8 mouse cellular contexts compared by ENCODE assay signal in genomic region chr5:140829081-140829910, GRCm38 (mm10). TPM values are rescaled to one million over a fixed set of nuclear protein-coding genes. Genes with fewer than 3 reads are reported as not detected.
A peak's percentile ranks its signal among the peaks of the same experiment; 100 is the strongest.
DNase-seq lines count a peak whose midpoint lies in the region; ATAC-seq and TF ChIP-seq lines count a peak whose summit lies in the region.

No protein-coding gene starts in this region.

- peak; percentile 5; the same call in 1 of the 2 replicates for ATAC-seq in lung, embryonic 14.5 days (ENCODE audit: insufficient read depth)

- H3K4me1 ChIP-seq in lung, embryonic 14.5 days (ENCODE audit: insufficient read depth) = peaks cover 13% of the 10 kb centered on the region
- peaks cover 37% of the 10 kb centered on the region for H3K4me1 ChIP-seq in embryonic facial prominence, embryonic 10.5 days

- no peaks in the 10 kb centered on the region for H3K36me3 ChIP-seq in lung, embryonic 14.5 days (ENCODE audit: insufficient read depth)
- peaks cover 16% of the 10 kb centered on the region for H3K36me3 ChIP-seq in embryonic facial prominence, embryonic 10.5 days (replicated peaks)

- peak overlapping the region; percentile 81 for H3K27ac ChIP-seq in lung, embryonic 14.5 days (ENCODE audit: low read depth)
- H3K27ac ChIP-seq in embryonic facial prominence, embryonic 10.5 days (replicated peaks) = peak overlapping the region; percentile 92

- H3K4me3 ChIP-seq in lung, embryonic 14.5 days (ENCODE audit: low read depth, low read length) = peak overlapping the region; percentile 87
- peak overlapping the region; percentile 84 for H3K4me3 ChIP-seq in embryonic facial prominence, embryonic 10.5 days

- H3K4me2 ChIP-seq in lung, embryonic 14.5 days = peak overlapping the region; percentile 93

- no peaks in the 10 kb centered on the region for H3K27me3 ChIP-seq in lung, embryonic 14.5 days (ENCODE audit: insufficient read depth, low read length)
- no peaks in the 10 kb centered on the region for H3K27me3 ChIP-seq in embryonic facial prominence, embryonic 10.5 days (replicated peaks; ENCODE audit: low read depth, poor library complexity, severe bottlenecking)

- H3K9ac ChIP-seq in lung, embryonic 14.5 days = peak overlapping the region; percentile 83

- peak; percentile 65 for DNase-seq in lung, embryonic 14.5 days
- no peak for DNase-seq in lung, postnatal 4 days
- no peak for DNase-seq in embryonic facial prominence, embryonic 10.5 days (ENCODE audit: low spot score)
- DNase-seq in induced T-regulatory cell, adult 2 months (ENCODE audit: low read depth) = peak; percentile 9
- peak; percentile 59 for DNase-seq in lung, postnatal 10 days
- DNase-seq in ovary, adult 18-20 months (ENCODE audit: low spot score) = no peak
- no peak for DNase-seq in Muller cell, postnatal 12 days (ENCODE audit: inconsistent ontology term)
- DNase-seq in cerebellum, adult 11-12 months = no peak

- 32% methylated on average over 18 of the region's 18 CpGs for WGBS in lung, embryonic 14.5 days
- WGBS in embryonic facial prominence, embryonic 10.5 days = 39% methylated on average over 18 of the region's 18 CpGs

- no peaks in the 10 kb centered on the region for H3K9me3 ChIP-seq in lung, embryonic 14.5 days (ENCODE audit: low read depth, low read length)
- H3K9me3 ChIP-seq in embryonic facial prominence, embryonic 10.5 days = no peaks in the 10 kb centered on the region

- peak; percentile 26; the same call in 1 of the 2 replicates for TF ChIP-seq CTCF in lung, embryonic 14.5 days (IDR thresholded peaks at IDR 0.05; ENCODE audit: low read depth)

RNA-seq across cellular contexts. Expression of gene Gna12, which starts 0.9 kb away (rescaled TPM):
- 63.0 and 77.1 TPM in 2 replicates for polyA plus RNA-seq in lung, embryonic 14.5 days (2014; fragmentation: Nextera tagmentation; extraction: Ambion mirVana)
- polyA plus RNA-seq in embryonic facial prominence, embryonic 10.5 days (2016; fragmentation: Nextera tagmentation; extraction: Ambion mirVana) = 11.4 and 14.1 TPM in 2 replicates

Comparison
In these comparisons a context has a peak if more than half of its experiments do, and no peak if none do; other contexts are left out.
1. DNase-seq: peak in lung, embryonic 14.5 days (single experiment), induced T-regulatory cell, adult 2 months (single experiment) and lung, postnatal 10 days (single experiment); none in lung, postnatal 4 days (0 of 2), embryonic facial prominence, embryonic 10.5 days (single experiment), ovary, adult 18-20 months (single experiment), Muller cell, postnatal 12 days (single experiment) and cerebellum, adult 11-12 months (single experiment).